Mouse (Mus musculus): ENCODE results near the gene Josd1.

GRCm38 (mm10) chr15:79645483-79645882, 42.2 kb downstream of the Josd1 start:
- no peak for TF ChIP-seq CTCF (IDR thresholded peaks at IDR 0.05; ENCODE audit: low read depth, low read length)
- TF ChIP-seq POLR2A (IDR thresholded peaks at IDR 0.05; ENCODE audit: insufficient read depth, low read length), result no peak
- no peak for TF ChIP-seq EP300 (IDR thresholded peaks at IDR 0.05; ENCODE audit: insufficient read depth, low read depth, low read length)
